Mouse (Mus musculus) R1 (cell line): ENCODE data around the gene Fpr1.
"Not testable (repeated sequence)": the region's sequence is repeated elsewhere in the genome, so short reads cannot be mapped to it uniquely, and the experiment has no call there.

ENCODE experiments used
- DNase-seq: peaks from one replicate; pipeline ENCODE4 v3.0.0-alpha.2; 2018; ENCODE audit warnings: low read depth, low spot score

Gene Fpr1

GRCm38 (mm10) chr17:17883840-17884239 lies at the start of gene Fpr1:
TSS of gene Fpr1 (minus strand) at chr17:17883940.
- DNase-seq: no peak

- no peak for DNase-seq
Observed at GRCm38 (mm10) chr17:17917782-17918181, 34.0 kb upstream of the Fpr1 start.

- no peak for DNase-seq
Observed at GRCm38 (mm10) chr17:17917376-17917775, 33.6 kb upstream of the Fpr1 start.

- not testable (repeated sequence) for DNase-seq
Observed at GRCm38 (mm10) chr17:17912618-17913017, 28.9 kb upstream of the Fpr1 start.

- DNase-seq: peak; percentile 83
Observed at GRCm38 (mm10) chr17:17909636-17910421, 26.1 kb upstream of the Fpr1 start.

- DNase-seq: no peak
Observed at GRCm38 (mm10) chr17:17900768-17901167, 17.0 kb upstream of the Fpr1 start.

- peak; percentile 24 for DNase-seq
Observed at GRCm38 (mm10) chr17:17899268-17899667, 15.5 kb upstream of the Fpr1 start.

- peak; percentile 55 for DNase-seq
Observed at GRCm38 (mm10) chr17:17896039-17896438, 12.3 kb upstream of the Fpr1 start.

- DNase-seq: no peak
Observed at GRCm38 (mm10) chr17:17889732-17890425, 6.1 kb upstream of the Fpr1 start.

- DNase-seq: no peak
Observed at GRCm38 (mm10) chr17:17887774-17888248, 4.1 kb upstream of the Fpr1 start, which contains the start of the genes Fpr2 and Fpr3. TSS of gene Fpr2 (plus strand) at chr17:17887824. TSS of gene Fpr3 (plus strand) at chr17:17887852.

- DNase-seq: no peak
Observed at GRCm38 (mm10) chr17:17882672-17883071, 1.1 kb downstream of the Fpr1 start.

- no peak for DNase-seq
Observed at GRCm38 (mm10) chr17:17879347-17879746, 4.4 kb downstream of the Fpr1 start.

GRCm38 (mm10) chr17:17871697-17872096 lies 12.0 kb downstream of the Fpr1 start:
- DNase-seq: no peak

GRCm38 (mm10) chr17:17870892-17871550 lies 12.7 kb downstream of the Fpr1 start:
- no peak for DNase-seq

GRCm38 (mm10) chr17:17866801-17867469 lies 16.8 kb downstream of the Fpr1 start:
- DNase-seq: no peak

GRCm38 (mm10) chr17:17865168-17865567 lies 18.6 kb downstream of the Fpr1 start:
- no peak for DNase-seq

- no peak for DNase-seq
Observed at GRCm38 (mm10) chr17:17862360-17862759, 21.4 kb downstream of the Fpr1 start.

GRCm38 (mm10) chr17:17860110-17860509 lies 23.6 kb downstream of the Fpr1 start:
- no peak for DNase-seq

GRCm38 (mm10) chr17:17857446-17857845 lies 26.3 kb downstream of the Fpr1 start:
- no peak for DNase-seq

- no peak for DNase-seq
Observed at GRCm38 (mm10) chr17:17856612-17857011, 27.1 kb downstream of the Fpr1 start.

- DNase-seq: no peak
Observed at GRCm38 (mm10) chr17:17855064-17855838, 28.5 kb downstream of the Fpr1 start, which contains the start of gene Has1. TSS of gene Has1 (minus strand) at chr17:17855205.
